Mouse (Mus musculus) lung, adult 18-20 months (tissue): ENCODE results near the gene Eps15l1.

Source experiments
- DNase-seq, 2 experiments: peaks; one replicate each; pipeline ENCODE4 v3.0.0; 2022; ENCODE audit warnings: mixed read lengths in 2 of 2

Eps15l1 gene

DNA sequence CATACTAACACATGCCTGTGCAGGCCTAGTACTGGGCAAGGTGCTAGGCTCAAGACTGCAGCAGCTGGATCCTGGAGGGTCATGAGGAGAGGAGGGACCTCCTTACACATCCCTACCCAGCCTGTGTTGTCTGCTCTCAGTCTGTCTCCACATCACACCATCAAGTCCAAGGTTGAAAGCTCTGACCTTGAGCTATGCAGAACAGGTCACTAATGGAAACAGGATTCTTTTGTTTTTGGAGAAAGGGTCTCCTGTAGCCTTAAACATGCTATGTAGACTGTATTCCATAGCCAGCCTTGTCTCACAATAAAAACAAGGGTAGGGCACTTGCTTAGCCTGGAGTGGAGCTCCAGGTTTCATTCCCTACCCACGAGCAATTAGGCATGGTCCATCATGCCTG is 72.3 kb downstream of the Eps15l1 start:
- DNase-seq = no peak

DNA sequence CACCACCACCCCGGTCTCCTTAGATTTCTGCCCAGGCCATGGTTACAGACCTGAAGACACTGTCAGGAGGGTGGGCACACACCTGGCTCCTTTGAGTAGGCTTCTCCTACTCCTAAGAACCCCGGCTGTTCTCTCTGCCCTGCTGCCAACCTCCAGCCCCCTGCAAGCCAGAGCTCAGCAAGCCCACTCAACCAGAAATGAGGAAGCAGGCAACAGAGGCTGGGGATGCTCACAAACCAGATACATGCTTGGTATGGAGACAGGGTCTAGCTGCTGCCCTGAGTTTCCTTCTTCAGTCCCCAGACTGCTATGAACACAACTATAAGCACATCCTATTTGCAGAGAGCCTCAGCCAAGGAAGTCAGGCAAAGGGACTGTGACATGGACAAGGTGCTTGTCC is 73.1 kb downstream of the Eps15l1 start:
- no peak for DNase-seq

DNA sequence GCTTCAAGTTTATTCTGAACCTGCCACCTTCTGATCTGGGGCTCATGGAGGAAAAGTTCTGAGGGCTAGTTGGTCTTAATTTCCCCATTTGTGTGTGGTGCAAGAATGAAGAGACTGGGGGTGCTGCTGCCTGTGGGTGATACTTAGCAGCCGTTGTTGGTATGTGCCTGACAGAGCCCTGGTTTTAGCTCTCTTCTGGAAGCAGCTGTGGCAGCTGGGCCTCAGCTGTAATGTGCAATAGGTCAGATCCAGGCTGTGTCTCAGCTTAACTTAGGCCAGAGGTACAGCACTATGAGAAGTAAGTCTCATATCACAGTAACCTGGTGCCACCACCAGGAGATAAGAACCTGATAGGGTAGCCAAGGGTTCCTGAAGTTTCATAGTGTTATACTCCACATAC is 73.7 kb downstream of the Eps15l1 start:
- peak in 1 of 2 experiments; percentile 42 for DNase-seq

DNA sequence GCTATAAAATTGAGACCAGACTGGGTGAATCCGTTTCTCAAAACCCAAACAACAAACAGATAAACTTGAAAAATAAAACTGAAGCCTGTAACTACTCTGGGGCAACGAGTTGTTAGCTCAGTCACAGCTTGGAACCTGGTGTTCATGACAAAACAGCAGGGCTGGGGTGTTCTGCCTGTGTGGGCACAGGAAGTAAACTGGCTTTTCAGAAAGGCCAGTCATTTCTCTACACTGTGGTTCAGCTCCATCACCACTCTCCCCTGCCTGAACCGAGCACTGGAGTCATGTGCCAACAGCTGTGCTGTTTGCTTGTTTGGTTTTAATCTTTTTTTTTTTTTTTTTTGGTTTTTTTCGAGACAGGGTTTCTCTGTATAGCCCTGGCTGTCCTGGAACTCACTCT is 77.5 kb downstream of the Eps15l1 start:
- DNase-seq = no peak

DNA sequence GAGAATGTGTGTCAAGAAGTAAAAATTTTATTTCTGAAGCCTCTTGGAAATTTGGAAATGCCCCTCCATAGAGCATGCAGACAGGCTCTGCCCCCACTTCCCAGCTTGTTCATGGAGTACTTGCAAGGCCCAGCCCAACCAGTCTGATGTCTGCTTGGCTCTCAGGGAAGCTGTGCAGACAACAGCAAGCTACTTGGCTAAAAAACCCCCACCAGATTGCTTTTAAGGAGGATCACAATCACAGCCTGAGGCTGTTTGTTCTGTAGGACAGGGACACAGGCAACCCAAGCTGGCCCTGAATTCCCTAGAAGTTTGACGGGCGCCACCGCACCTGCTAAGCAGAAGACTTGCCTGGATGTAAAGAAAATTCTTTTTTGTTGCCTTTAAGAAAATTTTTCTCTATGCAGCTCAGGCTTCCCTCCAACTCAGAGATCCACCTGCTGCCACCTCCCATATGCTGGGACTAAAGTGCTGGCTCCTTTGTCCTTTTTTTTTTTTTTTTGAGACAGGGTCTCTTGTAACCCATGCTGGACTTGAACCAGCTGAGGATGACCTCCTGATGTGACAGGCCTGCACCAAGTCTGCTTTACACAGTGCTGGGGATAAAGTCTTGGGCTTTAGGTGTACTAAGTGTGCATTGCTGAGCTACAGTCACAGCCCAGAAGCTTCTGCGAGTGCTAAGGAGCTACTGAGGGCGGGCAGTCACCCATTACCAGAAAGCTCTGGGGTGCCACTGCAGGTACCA is 78.5 kb downstream of the Eps15l1 start:
- DNase-seq = no peak

DNA sequence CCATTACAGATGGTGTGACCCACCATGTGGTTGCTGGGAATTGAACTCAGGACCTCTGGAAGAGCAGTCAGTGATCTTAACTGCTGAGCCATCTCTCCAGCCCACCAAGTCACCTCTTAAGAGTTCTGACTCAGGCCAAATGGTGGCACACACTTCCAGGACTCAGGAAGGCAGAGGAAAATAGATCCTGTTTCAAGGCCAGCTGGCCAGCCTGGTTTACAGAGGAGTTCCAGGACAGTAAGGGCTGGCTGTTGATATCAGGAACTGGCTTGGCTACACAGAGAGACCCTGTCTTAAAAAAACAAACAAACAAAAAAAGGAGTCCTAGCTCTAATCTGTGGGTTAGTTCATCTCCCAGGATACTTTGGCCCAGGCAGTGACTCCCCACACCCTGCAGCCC is 84.2 kb downstream of the Eps15l1 start:
- DNase-seq = no peak

DNA sequence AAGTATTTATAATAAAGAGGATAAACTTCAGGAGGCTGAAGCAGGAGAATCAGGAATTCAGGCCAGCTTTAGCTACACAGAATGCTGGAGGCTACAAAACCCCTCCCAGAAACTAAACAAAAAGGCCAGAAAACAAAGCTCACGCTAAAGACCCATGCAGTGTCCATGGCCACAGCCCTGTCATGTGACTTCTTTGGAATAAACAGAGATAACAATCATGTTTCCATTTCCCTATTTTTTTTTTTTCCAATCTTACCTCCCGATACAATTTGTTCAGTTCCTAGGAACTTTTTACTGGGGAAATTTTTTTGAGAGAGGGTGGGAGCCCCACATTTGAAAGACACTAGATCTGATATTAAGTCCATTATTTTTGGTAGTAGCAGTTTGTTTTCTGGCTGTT is 85.0 kb downstream of the Eps15l1 start:
- peak in 1 of 2 experiments; percentile 58 for DNase-seq

DNA sequence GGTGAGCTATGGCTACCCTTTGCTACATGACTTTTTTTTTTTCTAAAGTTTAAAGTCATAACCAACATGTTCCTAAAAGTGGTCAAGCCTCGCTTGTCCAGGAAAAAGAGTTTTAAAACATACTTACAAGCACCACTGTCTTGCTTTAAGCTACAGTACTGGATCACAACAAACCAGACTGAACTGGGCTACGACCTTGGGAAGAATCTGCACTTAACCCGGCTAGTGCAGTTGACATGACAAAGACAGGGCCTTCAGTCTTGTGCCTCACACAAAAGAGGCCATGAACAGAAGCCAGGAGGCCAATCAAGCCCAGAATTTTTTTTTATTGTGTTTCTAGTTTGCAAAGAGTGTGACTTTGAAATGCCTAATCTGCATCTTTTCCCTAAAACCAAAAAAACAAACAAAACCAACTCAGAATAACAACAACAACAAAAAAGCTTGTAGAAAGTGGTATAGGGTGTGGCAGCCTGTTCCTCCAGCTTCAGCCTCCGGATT is 87.1 kb downstream of the Eps15l1 start:
- no peak for DNase-seq

DNA sequence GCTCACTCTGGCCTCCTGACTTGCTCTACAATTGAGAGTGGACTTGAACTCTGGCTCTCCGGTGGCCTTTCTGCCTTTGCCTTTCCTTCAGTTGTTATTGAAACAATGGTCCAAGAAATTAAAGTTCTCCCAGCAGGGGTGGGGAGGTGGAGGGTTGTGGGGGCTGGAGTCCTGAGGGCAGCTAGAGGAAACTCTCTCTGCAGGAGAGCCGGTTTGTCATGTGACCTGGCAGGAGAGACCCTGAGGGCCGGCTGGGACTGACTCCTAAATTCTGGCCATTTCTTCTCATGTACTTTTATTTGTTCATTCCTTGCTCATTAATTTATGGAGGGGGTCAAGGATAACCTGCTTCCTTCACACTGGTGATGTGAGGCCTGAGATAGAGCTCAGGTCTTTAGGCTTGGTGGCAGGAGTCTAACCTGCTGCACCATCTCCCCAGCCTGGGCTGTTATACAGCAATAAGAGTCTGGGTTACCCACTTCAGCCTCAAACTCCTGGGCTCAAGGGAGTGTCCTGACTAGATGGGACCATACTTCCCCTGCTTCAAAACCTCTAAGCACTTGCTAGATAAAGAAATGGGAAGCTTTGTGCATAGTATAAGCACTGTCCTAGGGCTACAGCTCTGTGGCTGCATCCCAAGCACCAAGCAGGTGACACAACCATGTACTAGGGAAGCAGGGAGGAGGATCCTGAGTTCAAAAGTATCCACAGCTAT is 87.7 kb downstream of the Eps15l1 start:
- no peak for DNase-seq

DNA sequence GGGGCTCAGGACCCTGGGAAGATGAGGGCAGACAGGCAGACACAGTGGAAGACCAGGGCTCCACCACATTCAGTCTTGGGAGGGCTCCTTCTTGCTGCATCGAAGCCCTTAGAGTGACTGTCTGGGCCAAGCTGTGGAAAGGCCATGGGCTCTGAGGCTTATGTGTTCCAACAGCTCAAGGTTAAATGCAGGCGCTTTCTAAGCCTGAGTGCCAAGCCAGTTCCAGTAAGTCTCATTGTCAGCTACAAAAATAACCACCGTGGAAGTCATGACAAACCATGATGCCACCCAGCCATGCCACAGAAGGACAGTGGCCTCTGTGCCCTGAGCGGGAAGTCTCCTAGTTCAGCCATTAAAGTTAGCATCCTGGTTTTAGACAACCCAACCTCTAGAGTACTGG is 89.6 kb downstream of the Eps15l1 start:
- no peak for DNase-seq

DNA sequence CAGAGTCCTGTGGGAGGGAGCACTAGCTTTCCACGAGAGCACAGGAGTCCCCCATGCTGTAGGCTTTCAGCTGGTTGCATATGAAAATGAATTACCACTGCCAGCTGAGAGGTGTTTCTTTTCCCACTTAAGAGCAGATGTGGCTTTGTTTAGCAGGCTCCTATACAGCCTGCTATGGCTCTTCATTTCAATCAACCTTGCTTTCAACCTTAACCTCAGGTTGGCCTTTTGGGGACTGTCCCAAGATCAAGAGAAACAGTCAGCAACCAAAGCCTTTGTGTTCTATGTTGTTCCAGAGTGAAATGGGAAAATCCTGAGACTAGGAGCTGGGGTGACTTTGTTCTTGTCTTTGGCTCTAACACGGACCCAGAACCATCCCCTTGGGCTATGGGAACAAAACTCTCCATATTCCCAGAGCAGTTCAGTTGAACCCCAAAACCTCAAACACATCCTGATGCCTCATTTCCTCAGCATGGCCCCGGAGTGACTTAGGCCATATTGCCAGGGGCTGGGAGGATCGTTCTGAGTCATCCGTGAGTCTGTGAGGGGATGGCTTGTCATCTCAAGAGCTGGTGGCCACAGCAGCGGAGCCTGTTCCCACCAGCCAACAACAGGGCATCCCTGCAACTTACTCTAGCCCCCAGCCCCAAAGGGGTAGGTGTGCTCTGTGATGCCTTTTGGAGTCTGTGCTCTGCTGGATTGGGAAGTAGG is 90.3 kb downstream of the Eps15l1 start:
- no peak for DNase-seq

DNA sequence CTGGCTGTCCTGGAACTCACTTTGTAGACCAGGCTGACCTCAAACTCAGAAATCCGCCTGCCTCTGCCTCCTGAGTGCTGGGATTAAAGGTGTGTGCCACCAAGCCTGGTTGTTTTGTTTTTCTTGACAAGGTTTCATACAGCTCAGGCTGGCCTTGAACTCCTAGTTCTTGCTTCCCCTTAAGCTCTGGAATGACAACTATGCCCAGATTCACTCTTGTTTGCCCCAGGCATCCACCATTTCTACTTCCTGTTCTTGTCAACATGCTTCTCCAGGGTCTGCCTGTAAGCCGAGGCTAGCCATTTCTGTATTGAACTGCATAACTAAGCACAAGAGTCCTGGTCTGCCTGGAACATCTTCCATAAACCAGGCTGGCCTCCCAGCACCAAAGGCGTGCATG is 92.1 kb downstream of the Eps15l1 start:
- DNase-seq = no peak

DNA sequence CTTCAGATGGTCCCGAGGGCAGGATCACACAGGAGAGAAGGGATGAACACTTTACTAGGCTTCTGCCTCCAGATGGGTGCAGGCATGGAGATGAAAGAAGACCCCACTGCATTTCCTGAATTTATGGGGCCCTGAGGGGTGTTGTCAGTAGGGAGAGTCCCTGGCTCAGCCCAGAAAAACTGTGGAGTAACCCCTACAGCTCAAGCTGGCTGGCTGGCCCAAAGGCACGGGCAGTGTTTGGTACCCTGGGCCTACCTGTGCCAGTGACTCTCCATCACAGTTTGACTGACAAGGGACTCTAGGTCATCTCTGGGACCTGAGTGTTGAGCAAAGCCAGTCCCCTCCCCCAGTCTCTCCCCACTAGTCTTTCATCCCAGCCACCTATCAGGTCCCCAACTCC is 96.6 kb downstream of the Eps15l1 start:
- DNase-seq = no peak

DNA sequence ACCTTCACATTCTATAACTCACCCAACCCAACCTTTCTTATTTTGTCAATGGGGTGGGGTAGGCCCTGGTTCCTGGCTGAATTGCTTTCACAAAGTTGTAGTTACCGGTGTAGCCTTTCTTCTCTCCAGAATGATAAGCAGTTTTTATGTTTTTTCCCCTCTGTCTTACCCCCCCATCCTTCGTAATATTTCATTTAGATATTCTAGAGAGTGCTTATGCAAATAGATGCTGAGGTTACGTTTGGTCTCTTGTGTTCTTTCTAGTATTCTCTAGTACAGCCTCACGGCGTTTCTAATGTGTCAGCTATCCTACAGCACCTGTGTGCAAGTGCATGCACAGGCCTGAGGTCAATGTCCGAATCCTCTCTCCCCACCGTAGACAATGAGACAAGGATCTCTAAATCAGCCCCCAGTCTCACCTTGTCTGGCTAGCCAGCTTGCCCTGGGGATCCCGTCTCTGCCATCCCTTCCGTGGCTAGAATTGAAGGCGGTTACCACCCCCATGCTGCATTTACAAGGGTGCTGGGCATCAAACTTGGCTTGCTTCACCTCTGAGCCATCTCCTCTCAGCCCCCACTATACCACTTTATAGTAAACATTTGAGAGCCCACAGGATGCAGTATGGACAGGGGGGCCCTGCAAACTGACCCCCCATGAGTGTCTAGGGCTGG is 97.1 kb downstream of the Eps15l1 start:
- DNase-seq = no peak

DNA sequence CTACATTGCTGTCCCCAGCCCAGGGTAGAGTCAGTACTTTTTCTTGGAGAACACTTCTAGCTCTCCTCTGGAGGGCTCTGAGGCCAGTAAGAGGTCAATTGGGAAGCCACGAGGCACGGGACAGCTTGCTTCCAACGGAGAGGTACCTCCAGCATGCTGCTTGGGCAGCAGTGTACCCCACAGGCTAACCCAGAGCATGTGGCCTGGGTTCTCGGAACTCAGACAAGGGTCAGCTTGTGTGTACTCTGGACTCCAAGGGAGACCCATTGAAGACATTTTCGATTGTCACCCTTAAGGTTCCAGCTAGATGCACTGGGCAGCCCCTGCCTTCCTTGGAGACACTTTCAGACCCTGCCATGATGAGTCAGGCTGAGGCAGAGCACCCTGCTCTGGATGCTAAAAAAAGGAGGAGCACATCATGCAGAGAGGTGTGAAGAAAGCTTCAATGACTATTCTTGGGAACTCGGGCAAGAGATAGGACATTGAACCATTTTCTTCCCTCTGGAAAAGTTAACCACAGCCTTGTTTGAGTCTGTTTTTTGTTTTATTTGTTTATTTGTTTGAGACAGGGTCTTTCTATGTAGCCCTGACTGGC is 98.0 kb downstream of the Eps15l1 start:
- DNase-seq = peak in 1 of 2 experiments; percentile 29

DNA sequence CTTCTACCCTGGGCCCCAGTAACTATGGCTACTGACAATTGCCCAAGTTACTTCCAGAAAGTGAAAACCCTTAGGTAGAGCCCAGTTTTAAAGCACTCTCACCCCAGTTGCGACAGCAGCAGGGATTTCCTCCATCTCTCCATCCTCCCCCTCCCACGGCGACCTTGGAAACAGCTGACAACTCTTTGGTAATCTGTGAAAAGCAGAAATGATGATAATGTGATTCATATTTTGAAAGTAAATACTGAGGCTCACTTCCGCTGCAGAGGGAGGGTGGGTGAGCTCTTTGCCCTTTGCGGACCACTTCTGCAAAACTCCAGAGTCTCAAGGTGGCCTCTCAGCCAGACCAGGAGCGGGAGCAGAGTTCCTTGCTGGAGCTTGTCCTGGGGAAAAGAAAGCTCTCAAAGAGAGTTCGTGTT is 98.8 kb downstream of the Eps15l1 start:
- peak; percentile 81 to 82 for DNase-seq

DNA sequence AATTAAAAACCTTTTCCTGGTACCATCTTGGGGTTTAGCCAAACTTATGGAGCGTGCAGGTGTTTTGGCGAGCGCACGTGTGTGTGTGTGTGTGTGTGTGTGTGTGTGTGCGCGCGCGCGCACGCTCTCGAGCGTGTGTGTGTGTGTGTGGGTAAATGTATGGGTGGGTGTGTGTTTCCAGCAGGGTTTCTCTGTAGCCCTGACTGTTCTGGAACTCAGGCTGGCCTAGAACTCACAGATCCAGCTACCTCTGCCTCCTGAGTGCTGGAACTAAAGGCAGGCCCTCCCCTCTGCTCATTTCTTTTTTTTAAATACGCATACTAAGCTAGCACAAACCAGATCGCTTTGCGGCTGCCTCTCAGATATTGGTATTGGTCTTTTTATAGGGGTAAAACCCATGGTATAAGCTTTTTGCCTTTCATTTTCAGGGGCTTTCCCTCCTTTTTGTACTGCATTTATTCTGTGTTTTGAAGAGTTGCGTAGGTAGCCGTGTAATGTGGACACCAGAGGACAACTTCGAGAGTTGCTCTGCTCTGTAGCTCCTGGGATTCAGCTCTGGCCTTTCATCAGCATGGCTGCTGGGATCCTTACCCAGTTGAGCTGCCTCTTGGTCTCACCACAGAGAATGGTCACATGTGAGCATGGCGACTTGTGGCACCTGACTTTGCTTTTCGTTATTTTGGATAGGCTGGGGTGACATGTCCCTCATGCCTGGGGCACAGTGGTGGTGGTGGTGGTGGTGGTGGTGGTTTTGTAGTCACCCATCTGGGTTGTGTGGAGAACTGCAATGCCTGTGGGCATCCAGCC is 99.4 kb downstream of the Eps15l1 start:
- peak in 1 of 2 experiments; percentile 23 for DNase-seq

DNA sequence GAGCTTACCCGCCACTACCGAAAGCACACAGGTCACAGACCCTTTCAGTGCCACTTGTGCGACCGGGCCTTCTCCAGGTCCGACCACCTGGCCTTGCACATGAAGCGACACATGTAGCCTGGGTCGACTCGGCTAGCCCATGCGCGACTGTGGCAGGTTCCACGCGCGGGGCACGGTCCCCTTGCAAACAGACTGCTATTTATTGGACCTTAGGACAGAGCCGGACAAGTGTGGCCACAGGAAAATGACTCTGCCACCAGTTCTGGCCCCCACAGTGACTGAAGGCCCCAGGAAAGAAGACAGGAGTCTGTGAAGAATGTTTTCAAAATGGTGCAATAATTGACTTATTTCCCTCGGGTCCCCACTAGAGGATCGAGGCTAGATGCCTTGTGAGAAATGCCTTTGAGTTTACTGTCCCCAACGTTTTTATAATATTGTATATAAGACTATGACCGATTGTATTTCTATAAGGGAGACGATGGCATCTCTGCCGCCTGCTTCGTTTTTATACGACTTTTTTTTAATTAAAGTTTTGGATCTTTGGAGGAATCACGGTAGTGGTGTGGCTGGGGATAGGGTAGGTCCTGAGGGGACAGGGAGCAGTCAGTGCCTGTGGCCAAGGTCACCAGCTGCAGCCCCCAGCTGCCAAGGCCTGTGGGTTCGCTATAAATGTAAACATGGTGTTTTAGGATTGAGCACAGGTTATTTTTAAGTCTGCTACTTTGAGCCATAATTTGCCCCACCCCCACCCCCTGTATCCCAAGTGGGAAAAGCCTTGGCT is 100.3 kb downstream of the Eps15l1 start:
- DNase-seq = no peak

DNA sequence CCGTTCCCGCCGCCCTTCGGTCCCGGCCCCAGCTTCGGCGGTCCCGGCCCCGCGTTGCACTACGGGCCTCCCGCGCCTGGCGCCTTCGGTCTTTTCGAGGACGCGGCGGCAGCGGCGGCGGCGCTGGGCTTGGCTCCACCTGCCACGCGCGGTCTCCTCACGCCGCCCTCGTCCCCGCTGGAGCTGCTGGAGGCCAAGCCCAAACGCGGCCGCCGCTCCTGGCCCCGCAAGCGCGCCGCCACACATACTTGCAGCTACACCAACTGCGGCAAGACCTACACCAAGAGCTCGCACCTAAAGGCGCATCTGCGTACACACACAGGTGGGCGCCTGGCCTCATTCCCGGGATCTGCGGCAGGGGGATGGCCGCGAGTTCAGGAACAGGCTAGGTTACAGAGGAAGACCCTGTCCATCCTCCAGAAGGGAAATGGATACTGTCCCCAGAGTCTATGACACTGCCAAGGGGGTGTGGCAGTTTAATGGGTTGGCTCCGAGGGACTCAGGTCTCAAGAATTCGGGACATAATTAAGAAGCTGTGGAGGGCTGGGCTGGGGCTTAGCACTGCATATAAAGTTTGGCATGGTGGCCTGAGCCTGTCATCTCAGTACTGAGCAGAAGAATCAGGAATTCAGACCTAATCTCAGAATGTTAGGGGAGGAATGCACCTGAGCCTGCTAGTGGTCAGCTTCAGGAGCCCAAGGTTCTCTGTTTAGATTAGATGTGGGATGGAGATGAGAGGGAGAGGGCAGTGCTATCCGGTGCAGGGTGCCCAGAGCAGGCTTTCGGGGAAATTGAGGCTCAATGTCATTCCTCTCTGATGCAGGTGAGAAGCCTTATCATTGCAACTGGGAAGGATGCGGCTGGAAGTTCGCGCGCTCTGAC is 101.1 kb downstream of the Eps15l1 start:
- peak; percentile 40 to 51 for DNase-seq

DNA sequence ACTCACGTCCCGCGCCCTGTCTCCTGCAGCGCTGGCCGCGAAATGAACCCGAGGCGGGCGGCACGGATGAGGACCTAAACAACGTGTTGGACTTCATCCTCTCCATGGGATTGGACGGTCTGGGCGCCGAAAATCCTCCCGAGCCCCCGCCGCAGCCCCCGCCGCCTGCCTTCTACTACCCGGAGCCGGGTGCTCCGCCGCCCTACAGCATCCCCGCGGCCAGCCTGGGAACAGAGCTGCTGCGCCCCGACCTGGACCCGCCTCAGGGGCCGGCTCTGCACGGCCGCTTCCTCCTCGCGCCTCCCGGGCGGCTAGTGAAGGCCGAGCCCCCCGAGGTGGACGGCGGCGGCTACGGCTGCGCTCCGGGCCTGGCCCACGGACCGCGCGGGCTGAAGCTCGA is 101.9 kb downstream of the Eps15l1 start:
- no peak for DNase-seq
